Mouse (Mus musculus) limb, embryonic 12.5 days (tissue): ENCODE data around the gene Gm11213. TPM values are rescaled to one million over a fixed set of nuclear protein-coding genes. Genes with fewer than 3 reads are reported as not detected.
A peak's percentile ranks its signal among the peaks of the same experiment; 100 is the strongest.

Experiments
- ATAC-seq: fragments of 200-750 bp; cut with Nextera tagmentation; 2 replicates; pipeline ENCODE4 v1.8.0; 2017; ENCODE audit warnings: low read depth, moderate TSS enrichment; ENCODE audit not compliant: insufficient number of reproducible peaks, insufficient read depth, low FRiP score, low TSS enrichment
- H3K27ac ChIP-seq: fragments of 300-500 bp; sonication (generic); 2 replicates; pipeline ENCODE4 v1.5.1; 2016; ENCODE audit warnings: mild to moderate bottlenecking, moderate library complexity
- H3K27me3 ChIP-seq: fragments of 300-500 bp; sonication (generic); 2 replicates; pipeline ENCODE4 v1.6.1; 2016; ENCODE audit warnings: mild to moderate bottlenecking, moderate library complexity
- H3K36me3 ChIP-seq: fragments of 300-500 bp; sonication (generic); 2 replicates; pipeline ENCODE4 v1.6.1; 2016; ENCODE audit warnings: mild to moderate bottlenecking, moderate library complexity
- H3K4me1 ChIP-seq: fragments of 300-500 bp; sonication (generic); replicated peaks from 2 replicates; pipeline ENCODE4 v1.6.1; 2016
- H3K4me2 ChIP-seq: fragments of 300-500 bp; sonication (generic); 2 replicates; pipeline ENCODE4 v1.6.1; 2016; ENCODE audit warnings: mild to moderate bottlenecking, moderate library complexity
- H3K4me3 ChIP-seq: fragments of 300-500 bp; sonication (generic); replicated peaks from 2 replicates; pipeline ENCODE4 v1.5.1; 2016; ENCODE audit warnings: mild to moderate bottlenecking
- H3K9ac ChIP-seq: fragments of 300-500 bp; sonication (generic); replicated peaks from 2 replicates; pipeline ENCODE4 v1.6.1; 2016; ENCODE audit warnings: mild to moderate bottlenecking, moderate library complexity
- H3K9me3 ChIP-seq: fragments of 300-500 bp; sonication (generic); 2 replicates; pipeline ENCODE4 v1.6.1; 2016; ENCODE audit warnings: mild to moderate bottlenecking, moderate library complexity
- WGBS: fragments of 180-500 bp; shearing (Covaris S2); methylation state at CpG from one replicate; pipeline ENCODE4 v1.1.7; 2016; 5-methylcytosine and 5-hydroxymethylcytosine counted together
- polyA plus RNA-seq: library from polyadenylated mRNA; unstranded; fragments of >200 nt; fragmentation: Nextera tagmentation; extraction: Ambion mirVana; gene quantifications from 2 replicates; pipeline ENCODE4 v1.2.1, GENCODE M21; 2016

Gene Gm11213
- polyA plus RNA-seq, 1 experiment from 2014 or later = not detected

- ATAC-seq = no peak
- 0 out of 2 replicates have a peak overlapping the region, but pooled peaks have one; percentile 5 for H3K27ac ChIP-seq
- WGBS = 89% methylated on average over 14 of the region's 14 CpGs
Measured at GRCm38 (mm10) chr4:63579649-63580048, 25.4 kb downstream of the Gm11213 start.

DNA sequence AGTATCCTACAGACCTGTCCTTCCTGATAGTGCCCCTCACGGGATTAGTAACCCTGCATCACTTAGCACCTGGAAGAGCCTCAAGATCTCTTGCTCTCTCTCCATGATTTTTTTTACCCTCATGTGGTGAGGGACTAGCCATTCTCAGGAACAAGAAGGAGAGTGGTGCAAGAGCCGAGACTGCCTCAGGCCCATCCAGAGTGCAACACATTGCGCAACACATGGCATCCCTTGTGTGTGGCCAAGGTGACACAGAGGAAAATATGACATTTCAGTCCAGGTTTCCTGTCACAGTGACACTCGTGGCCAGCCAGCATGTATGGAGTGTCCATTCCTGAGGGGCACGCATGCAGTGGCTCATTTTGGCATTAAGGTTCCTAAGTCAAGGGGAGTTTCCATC lies 32.4 kb downstream of the Gm11213 start:
- no peaks in the 10 kb centered on the region for H3K27me3 ChIP-seq
- peaks cover 17% of the 10 kb centered on the region for H3K4me1 ChIP-seq
- no peak overlapping the region for H3K9ac ChIP-seq
- peaks cover 4% of the 10 kb centered on the region; the same call in 1 of the 2 replicates for H3K9me3 ChIP-seq
- no peak overlapping the region for H3K4me3 ChIP-seq
- no peak overlapping the region for H3K27ac ChIP-seq
- no peak for ATAC-seq
- no peak overlapping the region for H3K4me2 ChIP-seq
- WGBS = 91% methylated on average over 5 of the region's 5 CpGs
- H3K36me3 ChIP-seq = peaks cover 31% of the 10 kb centered on the region

More at GRCm38 (mm10) chr4:63579649-63580048, 25.4 kb downstream of the Gm11213 start:
- H3K9me3 ChIP-seq = peaks cover 7% of the 10 kb centered on the region
- H3K9ac ChIP-seq = no peak overlapping the region
- peaks cover 28% of the 10 kb centered on the region for H3K4me1 ChIP-seq
- peaks cover 21% of the 10 kb centered on the region; the same call in 1 of the 2 replicates for H3K36me3 ChIP-seq
- H3K4me3 ChIP-seq = no peak overlapping the region
- no peak overlapping the region for H3K4me2 ChIP-seq
- no peaks in the 10 kb centered on the region for H3K27me3 ChIP-seq

DNA sequence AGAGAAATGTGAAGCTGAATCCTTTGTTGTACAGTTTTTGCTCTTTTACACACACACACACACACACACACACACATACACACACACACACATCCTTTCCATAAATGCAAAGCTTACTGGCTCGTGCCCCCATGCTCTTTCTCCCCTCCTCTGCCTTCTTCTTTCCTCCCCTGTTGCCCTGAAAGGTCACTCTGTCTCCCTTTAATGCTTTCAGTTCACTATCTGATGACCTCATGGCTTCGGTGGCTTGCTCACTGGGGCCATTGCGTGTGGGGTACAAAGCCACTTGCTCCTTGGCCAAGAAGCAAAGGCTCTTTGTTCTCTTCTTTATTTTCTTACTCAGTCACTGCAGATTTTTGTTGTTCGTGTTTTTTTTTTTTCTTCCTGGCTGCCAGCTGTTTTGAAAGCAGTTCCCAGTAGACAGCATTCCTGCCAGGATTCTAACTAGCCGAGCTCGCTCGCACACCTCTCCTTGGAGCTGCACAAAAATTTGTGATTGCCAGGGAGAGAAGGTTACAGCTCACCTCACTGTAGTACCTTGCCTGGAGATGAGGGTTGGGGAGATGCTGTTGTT lies 34.8 kb downstream of the Gm11213 start:
- Histone ChIP-seq H3K36me3 (peaks cover 38% of the 10 kb centered on the region), H3K9ac (no peak overlapping the region), H3K27ac (peak overlapping the region; percentile 85)

DNA sequence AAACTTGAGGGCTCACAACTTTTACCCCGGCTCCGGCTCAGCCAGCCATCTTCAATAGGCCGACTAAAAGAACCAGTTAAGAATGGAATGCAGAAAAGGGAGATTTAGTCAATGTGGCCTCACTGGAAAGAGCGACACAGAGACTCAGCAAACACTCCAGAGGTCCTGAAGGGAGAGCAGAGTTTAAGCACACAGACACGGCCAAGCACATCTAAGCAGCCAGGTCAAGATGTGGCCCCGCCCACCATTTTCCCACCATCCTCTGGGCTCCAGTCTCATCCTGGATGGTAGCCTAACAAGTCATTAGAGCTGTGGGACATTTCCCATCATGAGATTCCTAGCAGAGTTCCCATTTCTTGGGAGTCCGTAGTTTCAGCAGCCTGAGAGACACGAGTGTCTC lies 35.7 kb downstream of the Gm11213 start:
- Histone ChIP-seq H3K9ac (no peak overlapping the region), H3K36me3 (peaks cover 39% of the 10 kb centered on the region), H3K9me3 (no peaks in the 10 kb centered on the region), H3K4me1 (peaks cover 17% of the 10 kb centered on the region), H3K27ac (no peak overlapping the region), H3K27me3 (no peaks in the 10 kb centered on the region), H3K4me3 (no peak overlapping the region), H3K4me2 (no peak overlapping the region)
- 89% methylated on average over 8 of the region's 8 CpGs for WGBS
- no peak for ATAC-seq

More for the DNA sequence above, 34.8 kb downstream of the Gm11213 start:
- peaks cover 17% of the 10 kb centered on the region for H3K4me1 ChIP-seq
- no peak overlapping the region for H3K4me3 ChIP-seq
- no peak overlapping the region for H3K4me2 ChIP-seq
- H3K27me3 ChIP-seq = no peaks in the 10 kb centered on the region
- ATAC-seq = no peak
- H3K9me3 ChIP-seq = no peaks in the 10 kb centered on the region
- WGBS = 37% methylated on average over 7 of the region's 7 CpGs

DNA sequence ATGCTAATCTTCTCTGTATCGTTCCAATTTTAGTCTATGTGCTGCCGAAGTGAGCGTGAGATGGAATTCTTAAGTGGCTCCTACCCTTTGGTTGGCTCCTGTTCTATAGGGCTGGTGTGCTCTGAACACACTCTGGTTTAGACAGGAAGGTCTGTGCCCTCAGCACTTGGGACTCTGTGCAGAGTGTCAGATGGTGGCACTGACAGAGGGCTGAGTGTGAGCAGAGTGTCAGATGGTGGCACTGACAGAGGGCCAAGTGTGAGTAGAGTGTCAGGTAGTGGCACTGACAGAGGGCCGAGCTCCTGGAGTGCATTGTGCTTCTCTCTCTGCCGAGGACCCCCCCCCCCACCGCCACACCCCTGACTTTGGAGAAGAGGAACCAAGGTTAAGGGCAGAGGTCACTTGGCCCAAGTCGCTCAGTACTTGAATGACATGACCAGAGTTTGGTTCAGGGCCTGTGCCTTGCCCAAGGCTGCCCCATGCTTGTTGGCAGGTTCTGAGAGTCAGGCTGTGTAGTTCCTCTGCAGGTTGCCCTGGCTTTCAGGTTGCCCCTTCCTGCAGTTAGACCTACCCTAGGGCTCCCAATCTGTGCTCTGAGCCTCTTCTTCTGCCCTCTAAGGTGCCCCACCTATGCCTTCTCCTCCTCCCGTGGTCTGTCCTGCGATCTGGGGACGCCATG lies 37.2 kb downstream of the Gm11213 start:
- H3K27ac ChIP-seq = no peak overlapping the region
- no peak for ATAC-seq
- H3K4me3 ChIP-seq = no peak overlapping the region
- peaks cover 17% of the 10 kb centered on the region for H3K4me1 ChIP-seq
- H3K36me3 ChIP-seq = peaks cover 36% of the 10 kb centered on the region
- no peak overlapping the region for H3K4me2 ChIP-seq
- 90% methylated on average over 9 of the region's 10 CpGs for WGBS
- H3K9me3 ChIP-seq = no peaks in the 10 kb centered on the region
- H3K9ac ChIP-seq = no peak overlapping the region
- H3K27me3 ChIP-seq = no peaks in the 10 kb centered on the region

GRCm38 (mm10) chr4:63562742-63563141 lies 42.3 kb downstream of the Gm11213 start:
- WGBS = 89% methylated on average over 4 of the region's 4 CpGs
- no peak for ATAC-seq
- no peak overlapping the region for H3K9ac ChIP-seq
- peaks cover 39% of the 10 kb centered on the region for H3K4me1 ChIP-seq
- H3K27ac ChIP-seq = no peak overlapping the region
- H3K4me2 ChIP-seq = no peak overlapping the region
- no peaks in the 10 kb centered on the region for H3K9me3 ChIP-seq
- H3K36me3 ChIP-seq = peaks cover 23% of the 10 kb centered on the region
- H3K27me3 ChIP-seq = no peaks in the 10 kb centered on the region
- no peak overlapping the region for H3K4me3 ChIP-seq

- peaks cover 45% of the 10 kb centered on the region for H3K4me1 ChIP-seq
- ATAC-seq = no peak
- no peak overlapping the region for H3K9ac ChIP-seq
- 79% methylated on average over 7 of the region's 7 CpGs for WGBS
- H3K27ac ChIP-seq = no peak overlapping the region
- no peaks in the 10 kb centered on the region for H3K27me3 ChIP-seq
- no peaks in the 10 kb centered on the region for H3K9me3 ChIP-seq
- no peak overlapping the region for H3K4me2 ChIP-seq
- H3K4me3 ChIP-seq = no peak overlapping the region
- H3K36me3 ChIP-seq = peaks cover 23% of the 10 kb centered on the region
Measured at GRCm38 (mm10) chr4:63561861-63562675, 43.0 kb downstream of the Gm11213 start.

GRCm38 (mm10) chr4:63560079-63560478 lies 45.0 kb downstream of the Gm11213 start:
- 79% methylated on average over 8 of the region's 8 CpGs for WGBS

GRCm38 (mm10) chr4:63559127-63559697 lies 45.8 kb downstream of the Gm11213 start:
- Histone ChIP-seq H3K4me3 (peak overlapping the region; percentile 70), H3K27me3 (no peaks in the 10 kb centered on the region), H3K27ac (peak overlapping the region; percentile 75), H3K4me2 (peak overlapping the region; percentile 69), H3K36me3 (peaks cover 24% of the 10 kb centered on the region), H3K9me3 (no peaks in the 10 kb centered on the region), H3K4me1 (peaks cover 48% of the 10 kb centered on the region), H3K9ac (peak overlapping the region; percentile 87)
- 40% methylated on average over 9 of the region's 9 CpGs for WGBS
- no peak; the same call in 1 of the 2 replicates for ATAC-seq

More at GRCm38 (mm10) chr4:63560079-63560478, 45.0 kb downstream of the Gm11213 start:
- no peaks in the 10 kb centered on the region for H3K27me3 ChIP-seq
- peaks cover 48% of the 10 kb centered on the region for H3K4me1 ChIP-seq
- H3K27ac ChIP-seq = no peak overlapping the region
- no peak overlapping the region for H3K4me2 ChIP-seq
- H3K36me3 ChIP-seq = peaks cover 18% of the 10 kb centered on the region
- H3K4me3 ChIP-seq = no peak overlapping the region
- H3K9me3 ChIP-seq = no peaks in the 10 kb centered on the region
- H3K9ac ChIP-seq = no peak overlapping the region
- no peak for ATAC-seq

DNA sequence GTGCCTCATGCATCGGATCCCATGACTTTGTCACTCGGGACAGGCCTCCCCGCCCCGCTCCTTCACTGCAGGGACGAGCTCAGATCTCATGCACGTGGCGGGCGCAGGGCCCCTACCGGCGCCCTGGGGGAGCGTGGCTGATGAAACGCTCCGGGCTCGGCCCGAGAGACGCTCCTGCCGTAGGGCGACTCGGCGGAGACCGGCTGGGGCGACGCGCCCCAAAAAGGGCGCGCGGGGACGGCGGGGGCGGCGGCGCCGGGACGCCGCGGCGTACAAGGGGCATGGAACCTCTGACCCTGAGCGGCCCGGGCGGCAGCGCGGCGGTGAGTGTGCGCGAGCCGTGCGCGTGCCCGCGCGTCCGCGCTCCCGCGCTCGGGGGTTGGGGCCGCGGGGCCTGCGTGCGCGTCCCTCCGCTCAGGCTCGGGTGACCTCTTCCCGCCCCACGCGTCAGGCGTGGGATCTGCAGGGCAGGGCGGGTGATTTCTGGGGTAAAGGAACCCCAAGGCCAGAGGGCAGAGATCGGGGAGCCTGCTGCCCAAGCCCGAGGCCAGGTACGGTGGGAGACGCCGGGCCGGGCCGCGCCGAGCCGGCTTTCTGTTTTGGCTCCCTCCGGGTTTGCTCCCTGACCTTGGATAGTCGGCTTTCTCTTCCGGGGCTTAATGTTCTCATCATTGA lies 46.5 kb downstream of the Gm11213 start, which contains the start of gene Tmem268:
TSS of gene Tmem268 (plus strand) at position 375 of the 675 bp plus-strand sequence.
- H3K4me3 ChIP-seq = peak within 1 kb of the TSS; percentile 70
- under 1% methylated on average over 81 of the region's 81 CpGs for WGBS
- peaks cover 48% of the 10 kb centered on the region for H3K4me1 ChIP-seq
- H3K9ac ChIP-seq = peak within 1 kb of the TSS; percentile 87
- H3K4me2 ChIP-seq = peak within 1 kb of the TSS; percentile 69
- no peaks in the 10 kb centered on the region for H3K9me3 ChIP-seq
- no peaks in the 10 kb centered on the region for H3K27me3 ChIP-seq
- peaks cover 27% of the 10 kb centered on the region for H3K36me3 ChIP-seq
- peak within 1 kb of the TSS; percentile 75 for H3K27ac ChIP-seq
- peak; percentile 77 for ATAC-seq
